Mouse (Mus musculus) brain, adult 2 months (tissue): ENCODE results near the gene Snx22.

Source experiments
- DNase-seq: peaks from one replicate; pipeline ENCODE4 v3.0.0; 2011; ENCODE audit warnings: low read depth, low spot score

Gene Snx22

DNA sequence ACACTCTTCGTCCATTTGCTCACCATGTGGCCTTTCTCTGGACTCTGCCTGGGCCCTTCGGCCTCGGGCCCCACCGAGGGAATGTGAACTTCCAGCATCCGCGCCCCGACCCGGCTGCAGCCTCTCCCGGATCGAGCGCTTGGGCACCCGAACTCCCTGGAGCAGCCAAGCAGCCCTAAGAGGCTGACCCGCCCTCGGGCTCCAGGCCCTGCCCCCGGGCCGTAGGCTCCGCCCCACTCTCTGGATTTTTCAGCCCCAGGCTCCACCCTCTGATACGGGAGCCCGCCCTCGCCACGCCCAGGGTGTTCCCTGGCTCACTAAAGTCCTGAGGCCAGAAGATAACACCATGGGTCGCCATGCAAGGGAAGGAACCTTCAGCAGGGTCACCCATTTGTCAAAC lies at the start of gene Snx22:
Gene Snx22 (minus strand): TSS at position 137 of the 400 bp plus-strand sequence.
- peak; percentile 88 for DNase-seq

- DNase-seq = peak; percentile 65
Observed at GRCm38 (mm10) chr9:66116890-66117289, 47.4 kb upstream of the Snx22 start.

GRCm38 (mm10) chr9:66114341-66114740 lies 44.8 kb upstream of the Snx22 start:
- DNase-seq = no peak

- peak; percentile 45 for DNase-seq
Observed at GRCm38 (mm10) chr9:66110611-66111379, 41.3 kb upstream of the Snx22 start.

DNA sequence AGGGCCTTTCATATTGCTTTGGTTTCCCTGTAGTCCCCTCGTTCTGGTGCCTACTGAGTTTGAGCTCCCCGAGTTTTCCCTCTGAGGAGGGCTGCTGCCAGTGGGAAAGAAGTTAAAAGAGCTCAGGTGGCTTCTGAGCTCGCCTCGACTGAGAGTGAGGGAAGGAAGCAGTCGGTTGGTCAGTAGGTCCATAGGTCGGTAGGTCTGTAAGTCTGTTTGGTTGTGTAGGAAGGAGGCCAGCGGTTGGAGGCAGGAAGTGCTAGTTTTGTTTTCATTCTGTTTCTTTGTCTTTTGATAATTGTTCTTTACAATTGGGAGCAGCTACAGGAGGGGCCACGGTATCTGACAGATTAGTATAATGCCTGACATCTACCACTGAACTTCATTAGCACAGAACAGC lies 40.6 kb upstream of the Snx22 start:
- DNase-seq = no peak

DNA sequence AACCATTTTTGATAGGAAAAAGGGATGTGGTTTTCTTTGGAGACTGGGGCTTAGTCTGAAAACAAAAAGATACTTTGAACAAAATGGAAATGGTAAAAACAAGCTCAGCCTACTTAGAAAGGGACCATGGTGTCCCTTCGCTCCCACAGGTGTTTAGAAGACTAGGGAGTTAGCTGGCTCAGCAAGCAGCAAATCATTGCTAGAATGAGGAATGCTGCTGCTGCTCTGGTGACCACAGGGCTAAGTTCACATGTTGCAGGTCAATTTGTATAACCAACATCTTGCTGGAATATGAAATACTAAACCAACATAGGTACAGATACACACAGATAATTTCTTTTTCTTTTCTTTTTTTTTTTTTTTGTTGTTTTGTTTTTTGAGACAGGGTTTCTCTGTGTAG lies 40.1 kb upstream of the Snx22 start:
- no peak for DNase-seq

DNA sequence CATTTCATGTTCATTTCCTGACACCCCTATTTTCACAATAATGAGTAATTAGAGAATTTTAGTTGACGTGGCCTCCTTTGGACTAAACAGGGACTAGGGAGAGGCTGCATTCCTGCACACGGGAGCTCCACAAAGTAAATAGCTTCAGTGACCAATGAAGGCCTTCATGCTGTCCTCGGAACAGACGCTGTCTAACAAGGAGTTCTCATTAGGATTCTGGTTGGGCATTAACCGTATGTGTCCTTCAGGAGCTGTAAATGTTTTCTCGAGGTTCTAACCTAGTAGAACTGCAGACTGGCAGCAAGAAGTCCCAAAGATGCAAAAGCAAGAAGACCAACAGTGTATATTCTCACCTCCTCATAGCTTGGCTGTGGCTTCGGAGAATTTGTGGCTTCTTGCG lies 35.6 kb upstream of the Snx22 start:
- DNase-seq = no peak

DNA sequence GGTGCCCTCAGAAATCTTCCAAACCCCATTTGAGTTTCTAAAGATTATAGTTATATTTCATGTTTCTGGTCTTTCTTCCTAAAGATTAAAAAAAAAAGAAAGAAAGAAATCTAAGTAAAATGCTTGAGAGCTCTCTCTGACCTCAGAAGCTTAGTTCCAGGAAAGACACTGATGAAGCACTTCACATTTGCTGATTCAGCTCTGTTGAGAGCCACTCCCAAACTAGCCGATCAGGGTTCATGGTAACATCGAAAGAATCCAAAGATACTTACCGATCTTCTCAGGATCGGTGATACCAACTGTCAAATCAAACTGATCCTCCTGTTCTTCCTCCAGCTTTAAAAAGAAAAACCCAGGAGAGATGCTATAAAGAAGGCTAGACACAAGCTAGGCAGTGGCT lies 35.1 kb upstream of the Snx22 start:
- DNase-seq = no peak

- peak; percentile 69 for DNase-seq
Observed at GRCm38 (mm10) chr9:66102668-66103067, 33.1 kb upstream of the Snx22 start.

DNA sequence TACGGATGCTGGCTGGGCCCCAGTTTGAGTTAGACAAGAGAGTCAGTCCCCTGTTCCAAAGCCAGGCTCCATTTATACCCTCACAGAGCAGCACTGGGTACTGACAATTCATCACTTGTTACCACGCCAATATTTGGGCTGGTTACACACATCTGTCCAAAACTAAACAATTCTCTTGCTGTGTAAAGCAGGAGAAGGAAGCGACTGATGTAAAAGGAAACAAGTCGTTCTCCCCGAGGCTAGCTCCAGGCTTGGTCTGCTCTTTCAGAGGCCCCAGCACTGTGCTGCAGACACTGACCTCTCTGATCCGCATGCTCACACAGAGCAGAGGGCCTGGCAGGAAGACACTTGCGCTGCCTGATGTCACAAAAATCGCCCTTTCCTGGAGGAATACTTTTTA lies 32.1 kb upstream of the Snx22 start:
- DNase-seq = peak; percentile 93

- no peak for DNase-seq
Observed at GRCm38 (mm10) chr9:66092664-66093063, 23.1 kb upstream of the Snx22 start.

GRCm38 (mm10) chr9:66091327-66092231 lies 22.1 kb upstream of the Snx22 start:
- no peak for DNase-seq

DNA sequence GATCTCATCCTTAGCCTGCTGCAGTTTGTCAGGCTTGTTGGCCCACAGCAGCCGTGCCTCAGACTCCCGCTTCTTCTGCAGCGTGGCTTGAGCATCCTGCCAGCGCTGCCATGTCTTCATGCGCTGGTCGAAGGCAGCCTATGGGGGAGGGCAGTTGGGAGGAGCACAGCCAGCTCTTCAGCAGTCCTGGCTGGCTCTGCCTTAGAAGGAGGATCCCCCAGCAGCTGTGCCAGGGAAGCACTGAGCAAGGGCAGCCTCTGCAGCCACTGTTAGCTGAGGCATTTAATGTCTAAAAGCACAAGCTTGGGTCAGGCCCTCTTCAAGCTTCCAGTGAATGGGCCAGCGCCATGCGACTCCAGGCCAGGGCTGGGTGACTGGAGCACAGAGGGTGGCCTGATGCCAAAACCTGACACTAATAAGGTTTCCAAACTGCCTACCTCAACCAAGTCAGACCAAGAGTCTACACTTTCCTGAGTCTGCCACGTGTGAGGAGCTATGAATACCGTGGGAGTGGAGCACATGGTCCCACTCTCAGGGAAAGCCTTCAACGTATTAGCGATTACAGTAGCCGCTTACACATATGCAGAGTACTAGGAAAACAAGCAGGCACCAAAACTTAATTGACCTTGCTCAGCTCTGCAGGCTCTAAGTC lies 21.2 kb upstream of the Snx22 start:
- DNase-seq = peak; percentile 72

GRCm38 (mm10) chr9:66088411-66088810 lies 18.9 kb upstream of the Snx22 start:
- DNase-seq = peak; percentile 77

DNA sequence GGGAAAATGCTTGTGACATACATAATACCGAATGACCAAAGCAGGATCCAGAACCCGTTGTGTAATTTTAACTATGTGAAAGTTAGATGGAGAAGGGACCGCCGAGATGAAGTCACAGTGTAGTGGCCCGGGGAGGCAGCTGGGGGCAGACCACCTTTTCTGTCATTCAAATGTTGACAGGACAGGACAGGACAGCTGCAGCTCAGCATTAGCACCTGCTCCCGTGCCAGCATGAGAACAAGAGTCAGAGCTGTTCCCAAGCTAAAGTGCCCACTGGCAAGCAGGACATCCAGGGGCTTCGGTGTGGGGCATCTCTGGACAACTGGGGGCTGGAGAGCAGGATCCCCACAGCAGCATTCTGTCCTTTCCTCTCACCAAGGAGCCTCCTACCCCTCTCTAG lies 17.5 kb upstream of the Snx22 start:
- no peak for DNase-seq

GRCm38 (mm10) chr9:66084171-66084570 lies 14.7 kb upstream of the Snx22 start:
- DNase-seq = no peak

- DNase-seq = no peak
Observed at GRCm38 (mm10) chr9:66081999-66082398, 12.5 kb upstream of the Snx22 start.

DNA sequence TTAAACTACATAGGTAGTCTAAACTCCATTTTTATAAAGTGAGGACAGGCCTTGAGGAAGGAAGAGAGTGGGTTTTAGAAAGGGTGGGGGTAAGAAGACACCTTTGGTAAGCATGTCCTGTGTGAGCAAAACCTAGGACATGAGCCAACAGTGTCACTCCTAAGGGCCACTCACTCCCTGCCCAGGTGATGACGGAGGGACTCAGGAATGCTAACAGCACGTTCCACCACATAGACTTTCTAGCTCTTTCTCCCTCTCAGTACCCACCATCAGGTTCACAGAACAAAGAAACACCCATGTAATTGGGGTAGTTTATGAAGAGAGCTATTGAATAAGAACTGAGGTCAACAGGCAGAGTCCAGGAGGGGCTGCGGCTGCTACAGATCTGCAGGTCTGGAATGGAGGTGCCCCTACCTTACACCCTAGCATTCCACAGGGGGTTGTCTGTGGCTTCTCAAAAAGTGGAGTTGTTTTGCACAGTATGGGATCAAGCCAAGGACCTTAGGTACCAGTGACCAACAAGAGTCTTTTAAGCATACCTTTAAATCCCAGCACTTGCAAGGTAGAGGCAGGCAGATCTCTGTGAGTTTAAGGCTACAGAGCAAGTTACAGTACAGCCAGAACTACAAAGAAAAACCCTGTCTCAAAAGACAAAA lies 11.4 kb upstream of the Snx22 start:
- DNase-seq = no peak

DNA sequence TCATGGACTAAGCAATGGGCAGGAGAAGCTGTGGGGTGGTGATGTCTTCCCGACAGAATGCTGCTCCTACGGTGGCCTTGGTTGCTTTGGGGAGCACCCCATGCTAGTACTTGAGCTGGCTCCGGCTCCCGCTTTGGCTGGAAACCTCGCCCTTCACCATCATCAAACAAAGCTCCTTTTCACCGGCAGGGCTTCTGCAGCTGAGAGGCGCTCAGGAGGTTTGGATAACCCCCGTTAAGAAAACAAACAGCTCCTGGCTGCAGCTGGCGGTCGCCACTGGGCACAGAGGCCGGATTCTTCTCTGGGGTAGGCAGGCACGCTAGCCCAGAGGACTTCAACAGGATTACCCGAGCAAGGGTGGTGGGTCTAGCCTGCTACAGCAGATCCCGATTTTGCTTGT lies 9.0 kb upstream of the Snx22 start:
- DNase-seq = peak; percentile 66

DNA sequence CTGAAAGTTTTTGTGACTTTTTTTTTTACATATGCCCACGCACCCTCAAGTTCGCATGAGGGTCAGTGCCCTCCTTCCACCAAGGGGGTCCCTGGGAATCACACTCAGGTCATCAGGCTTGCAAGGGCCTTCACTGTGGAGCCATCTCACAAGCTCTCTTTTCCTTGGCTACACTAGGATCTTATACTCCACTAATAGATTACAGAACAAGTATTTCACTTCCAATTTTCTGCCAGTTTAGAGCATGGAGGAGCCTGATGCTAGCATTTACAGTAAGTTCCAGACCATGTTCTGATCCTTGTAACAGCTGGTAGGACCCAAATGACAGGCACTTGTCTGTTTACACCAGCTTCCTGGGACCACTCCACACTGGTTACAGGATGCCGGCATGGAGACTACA lies 8.6 kb upstream of the Snx22 start:
- no peak for DNase-seq

GRCm38 (mm10) chr9:66072754-66073153 lies 3.2 kb upstream of the Snx22 start:
- DNase-seq = no peak

GRCm38 (mm10) chr9:66070151-66070550 lies 632 bp upstream of the Snx22 start:
- no peak for DNase-seq
